Mouse (Mus musculus) C2C12 (cell line): Measurements from ENCODE around the gene 1700001L19Rik.

Experiments used
- CEBPB ChIP-seq: IDR thresholded peaks from one replicate; pipeline ENCODE4 v1.6.1; 2011; ENCODE audit warnings: low read depth, mild to moderate bottlenecking, control low read depth, moderate library complexity
- CTCF ChIP-seq: IDR thresholded peaks from one replicate; pipeline ENCODE4 v1.5.1; 2011; ENCODE audit not compliant: control insufficient read depth, insufficient read depth, insufficient read length
- FOSL1 ChIP-seq: IDR thresholded peaks from one replicate; pipeline ENCODE4 v1.8.0; 2011; ENCODE audit warnings: mild to moderate bottlenecking, low read length; ENCODE audit not compliant: poor library complexity, insufficient read depth, severe bottlenecking
- MYOD1 ChIP-seq: IDR thresholded peaks from one replicate; pipeline ENCODE4 v1.6.1; 2011; ENCODE audit warnings: low read depth; ENCODE audit not compliant: control insufficient read depth, insufficient read length
- MYOG ChIP-seq: IDR thresholded peaks from one replicate; pipeline ENCODE4 v1.6.1; 2011; ENCODE audit not compliant: control insufficient read depth, insufficient read length; ENCODE audit errors: extremely low read depth

- no peak for TF ChIP-seq CTCF
- TF ChIP-seq FOSL1 = no peak
- no peak for TF ChIP-seq CEBPB
- no peak for TF ChIP-seq MYOD1
- no peak for TF ChIP-seq MYOG
Measured at GRCm38 (mm10) chr13:68582517-68582780, 14.8 kb upstream of the 1700001L19Rik start.
